Mouse (Mus musculus) frontal cortex, postnatal 10 days (tissue): ENCODE results near the gene Tlr9.

Experiments used
- DNase-seq, 2 experiments: peaks; one replicate each; pipeline ENCODE4 v3.0.0; 2022; ENCODE audit warnings: low spot score in 2 of 2, mixed read lengths in 1 of 2

Tlr9 gene

GRCm38 (mm10) chr9:106222261-106222851 lies at the start of gene Tlr9:
TSS of gene Tlr9 (plus strand) at chr9:106222598.
- no peak for DNase-seq

GRCm38 (mm10) chr9:106173363-106173762 lies 49.0 kb upstream of the Tlr9 start:
- DNase-seq, result no peak

GRCm38 (mm10) chr9:106175552-106176200 lies 46.7 kb upstream of the Tlr9 start:
- DNase-seq, result no peak

GRCm38 (mm10) chr9:106176769-106177168 lies 45.6 kb upstream of the Tlr9 start:
- DNase-seq, result no peak

GRCm38 (mm10) chr9:106177799-106178198 lies 44.6 kb upstream of the Tlr9 start:
- no peak for DNase-seq

GRCm38 (mm10) chr9:106179454-106179853 lies 42.9 kb upstream of the Tlr9 start:
- no peak for DNase-seq

- no peak for DNase-seq
Measured at GRCm38 (mm10) chr9:106179964-106180363, 42.4 kb upstream of the Tlr9 start.

- DNase-seq, result no peak
Measured at GRCm38 (mm10) chr9:106182146-106182545, 40.3 kb upstream of the Tlr9 start.

- DNase-seq, result no peak
Measured at GRCm38 (mm10) chr9:106183996-106184395, 38.4 kb upstream of the Tlr9 start.

- no peak for DNase-seq
Measured at GRCm38 (mm10) chr9:106191355-106191754, 31.0 kb upstream of the Tlr9 start.

GRCm38 (mm10) chr9:106192024-106192423 lies 30.4 kb upstream of the Tlr9 start:
- no peak for DNase-seq

GRCm38 (mm10) chr9:106192998-106193397 lies 29.4 kb upstream of the Tlr9 start:
- peak in 1 of 2 experiments; percentile 20 for DNase-seq

GRCm38 (mm10) chr9:106193930-106194807 lies 28.2 kb upstream of the Tlr9 start:
- no peak for DNase-seq

- no peak for DNase-seq
Measured at GRCm38 (mm10) chr9:106195693-106196092, 26.7 kb upstream of the Tlr9 start.

- DNase-seq, result no peak
Measured at GRCm38 (mm10) chr9:106197081-106197713, 25.2 kb upstream of the Tlr9 start.

GRCm38 (mm10) chr9:106197732-106198131 lies 24.7 kb upstream of the Tlr9 start:
- no peak for DNase-seq

GRCm38 (mm10) chr9:106198962-106199458 lies 23.4 kb upstream of the Tlr9 start:
- peak in 1 of 2 experiments; percentile 52 for DNase-seq

- no peak for DNase-seq
Measured at GRCm38 (mm10) chr9:106199535-106200272, 22.7 kb upstream of the Tlr9 start, which contains the start of gene Ppm1m. TSS of gene Ppm1m (minus strand) at chr9:106199746.

GRCm38 (mm10) chr9:106201895-106202294 lies 20.5 kb upstream of the Tlr9 start:
- DNase-seq, result no peak

- DNase-seq, result peak; percentile 89
Measured at GRCm38 (mm10) chr9:106202819-106203636, 19.4 kb upstream of the Tlr9 start, which contains the start of gene Twf2. TSS of gene Twf2 (plus strand) at chr9:106203108.
